Mouse (Mus musculus): ENCODE data around the gene Luc7l3.
"Not testable (repeated sequence)": the region's sequence is repeated elsewhere in the genome, so short reads cannot be mapped to it uniquely, and the experiment has no call there.

Luc7l3 gene

GRCm38 (mm10) chr11:94294996-94295845 is 26.6 kb downstream of the Luc7l3 start:
- peak; percentile 54 for DNase-seq (ENCODE audit: low read depth, low spot score)

GRCm38 (mm10) chr11:94290062-94290740 is 31.6 kb downstream of the Luc7l3 start:
- no peak for DNase-seq (ENCODE audit: low read depth, low spot score)

GRCm38 (mm10) chr11:94287105-94287504 is 34.7 kb downstream of the Luc7l3 start:
- no peak for DNase-seq (ENCODE audit: low read depth, low spot score)

- DNase-seq (ENCODE audit: low read depth, low spot score): no peak
These were observed 35.8 kb downstream of the Luc7l3 start for GRCm38 (mm10) chr11:94285886-94286574.

GRCm38 (mm10) chr11:94283536-94284099 is 38.2 kb downstream of the Luc7l3 start:
- no peak for DNase-seq (ENCODE audit: low read depth, low spot score)

GRCm38 (mm10) chr11:94282291-94282690 is 39.5 kb downstream of the Luc7l3 start:
- no peak for DNase-seq (ENCODE audit: low read depth, low spot score)

GRCm38 (mm10) chr11:94281199-94282181 is 40.3 kb downstream of the Luc7l3 start, which contains the start of gene Gm21885:
Gene Gm21885 (plus strand): TSS chr11:94281873.
- DNase-seq (ENCODE audit: low read depth, low spot score): no peak

- peak; percentile 95 for DNase-seq (ENCODE audit: low read depth, low spot score)
These were observed 44.9 kb downstream of the Luc7l3 start for GRCm38 (mm10) chr11:94276869-94277337.

GRCm38 (mm10) chr11:94275686-94276085 is 46.1 kb downstream of the Luc7l3 start:
- no peak for DNase-seq (ENCODE audit: low read depth, low spot score)

GRCm38 (mm10) chr11:94275226-94275625 is 46.6 kb downstream of the Luc7l3 start:
- peak; percentile 40 for DNase-seq (ENCODE audit: low read depth, low spot score)

- DNase-seq (ENCODE audit: low read depth, low spot score): peak; percentile 21
These were observed 47.5 kb downstream of the Luc7l3 start for GRCm38 (mm10) chr11:94274206-94274867.

- no peak for DNase-seq (ENCODE audit: low read depth, low spot score)
These were observed 48.5 kb downstream of the Luc7l3 start for GRCm38 (mm10) chr11:94272960-94273927.

GRCm38 (mm10) chr11:94271015-94271414 is 50.8 kb downstream of the Luc7l3 start:
- no peak for DNase-seq (ENCODE audit: low read depth, low spot score)

- DNase-seq (ENCODE audit: low read depth, low spot score): no peak
These were observed 51.9 kb downstream of the Luc7l3 start for GRCm38 (mm10) chr11:94269906-94270305.

GRCm38 (mm10) chr11:94268761-94269160 is 53.0 kb downstream of the Luc7l3 start:
- no peak for DNase-seq (ENCODE audit: low read depth, low spot score)

- not testable (repeated sequence) for DNase-seq (ENCODE audit: low read depth, low spot score)
These were observed 55.6 kb downstream of the Luc7l3 start for GRCm38 (mm10) chr11:94266155-94266554.

GRCm38 (mm10) chr11:94265134-94265785 is 56.5 kb downstream of the Luc7l3 start:
- DNase-seq (ENCODE audit: low read depth, low spot score): peak; percentile 79
